Mouse (Mus musculus): ENCODE data around the gene Tmem82.

- no peak for TF ChIP-seq POLR2A (IDR thresholded peaks at IDR 0.05; ENCODE audit: borderline replicate concordance, low read depth, low read length)
- no peak for TF ChIP-seq CTCF (IDR thresholded peaks at IDR 0.05; ENCODE audit: low read depth, low read length)
Measured at GRCm38 (mm10) chr4:141604493-141604892, 13.9 kb downstream of the Tmem82 start.

All from bone marrow macrophage, adult 2 months (primary cell).